In the genomic region with DNA sequence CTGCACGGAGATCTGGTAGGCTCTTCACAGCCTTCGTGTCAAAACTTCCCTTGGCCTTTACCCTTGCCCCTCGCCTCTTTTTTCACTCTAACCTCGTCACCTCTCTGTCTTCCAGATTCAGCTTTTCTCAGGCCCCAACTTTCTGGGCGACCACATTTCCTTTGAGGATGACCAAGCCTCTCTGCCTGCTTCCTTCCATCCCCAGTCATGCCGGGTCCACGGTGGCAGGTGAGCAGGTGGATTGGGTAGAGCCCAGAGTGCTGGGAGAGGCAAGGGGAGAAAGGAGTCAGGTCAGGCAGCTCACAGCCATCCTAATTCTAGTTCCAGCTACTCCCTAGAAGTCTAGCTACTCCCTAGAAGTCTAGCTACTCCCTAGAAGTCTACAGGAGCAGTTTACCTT, we compare ENCODE assay signal across 10 mouse cellular contexts. TPM values are rescaled to one million over a fixed set of nuclear protein-coding genes. Genes with fewer than 3 reads are reported as not detected.
DNase-seq lines count a peak whose midpoint lies in the region; ATAC-seq and TF ChIP-seq lines count a peak whose summit lies in the region.
"Had no signal": no experiment of that assay in that cellular context is flagged by ENCODE, and none has a peak within 500 bp of the region (broad histone marks: within the 10 kb centered on the region; RNA-seq: fewer than 3 reads in every experiment).

No protein-coding gene starts in this region.

- peak overlapping the region; percentile 84 for H3K4me2 ChIP-seq in limb, embryonic 13.5 days (replicated peaks)
- H3K4me2 ChIP-seq in stomach, embryonic 15.5 days: peak overlapping the region; percentile 68

- DNase-seq in gastrocnemius, adult 2 months: peak; percentile 4
- no peak for DNase-seq in gastrocnemius, postnatal 36 days
- no peak for DNase-seq in spleen, adult 2 months (ENCODE audit: low read depth in 1 of 2, low spot score in 2 of 2)
- DNase-seq in spleen, adult 18-20 months: no peak
- DNase-seq in embryo, embryonic 11 days: no peak
- DNase-seq in adrenal gland, postnatal 14 days: no peak

- intact Hi-C loops in gastrocnemius, adult 2 months (cut with DNase I): no loop called here
- intact Hi-C loops in gastrocnemius, postnatal 36 days (cut with DNase I): no loop called here

- peak overlapping the region; percentile 67 for H3K4me3 ChIP-seq in gastrocnemius, adult 2 months
- H3K4me3 ChIP-seq in spleen, adult 2 months (ENCODE audit: extremely low read depth, insufficient read depth, insufficient read length): peak overlapping the region; percentile 53
- H3K4me3 ChIP-seq in limb, embryonic 13.5 days: peak overlapping the region; percentile 49
- peak overlapping the region; percentile 36 for H3K4me3 ChIP-seq in stomach, embryonic 15.5 days (replicated peaks)

- H3K27me3 ChIP-seq in spleen, adult 2 months (ENCODE audit: control insufficient read depth, insufficient read depth, low read length): no peaks in the 10 kb centered on the region
- peaks cover 34% of the 10 kb centered on the region for H3K27me3 ChIP-seq in limb, embryonic 13.5 days
- H3K27me3 ChIP-seq in stomach, embryonic 15.5 days (replicated peaks): no peaks in the 10 kb centered on the region

- no peak for TF ChIP-seq CTCF in gastrocnemius, adult 2 months (IDR thresholded peaks at IDR 0.05)
- no peak for TF ChIP-seq CTCF in spleen, adult 2 months (IDR thresholded peaks at IDR 0.05; ENCODE audit: extremely low read depth, insufficient read depth, insufficient read length, insufficient replicate concordance)

- TF ChIP-seq POLR2A in spleen, adult 2 months (IDR thresholded peaks at IDR 0.05; ENCODE audit: low read depth, low read length): no peak

- 8% methylated on average over 7 of the region's 7 CpGs for WGBS in spleen, adult 2 months
- WGBS in limb, embryonic 13.5 days: 5% methylated on average over 7 of the region's 7 CpGs
- WGBS in stomach, embryonic 15.5 days: 9% methylated on average over 7 of the region's 7 CpGs

- H3K27ac ChIP-seq in gastrocnemius, adult 2 months: no peak overlapping the region
- no peak overlapping the region for H3K27ac ChIP-seq in spleen, adult 2 months (ENCODE audit: insufficient read depth, low read length)
- no peak overlapping the region for H3K27ac ChIP-seq in limb, embryonic 13.5 days
- no peak overlapping the region for H3K27ac ChIP-seq in stomach, embryonic 15.5 days
- H3K27ac ChIP-seq: macrophage had no signal

- H3K36me3 ChIP-seq in spleen, adult 2 months (ENCODE audit: control insufficient read depth, insufficient read depth, low read length): no peaks in the 10 kb centered on the region
- H3K36me3 ChIP-seq in limb, embryonic 13.5 days: no peaks in the 10 kb centered on the region
- no peaks in the 10 kb centered on the region for H3K36me3 ChIP-seq in stomach, embryonic 15.5 days

- no peak for ATAC-seq in limb, embryonic 13.5 days (ENCODE audit: low FRiP score, low read depth)
- no peak for ATAC-seq in stomach, embryonic 15.5 days (ENCODE audit: insufficient read depth, low FRiP score, low read depth)

- H3K9me3 ChIP-seq in limb, embryonic 13.5 days: 0 out of 2 replicates have a peak, but pooled peaks cover 3% of the 10 kb centered on the region
- no peaks in the 10 kb centered on the region for H3K9me3 ChIP-seq in stomach, embryonic 15.5 days

- H3K9ac ChIP-seq in limb, embryonic 13.5 days: no peak overlapping the region
- H3K9ac ChIP-seq in stomach, embryonic 15.5 days: no peak overlapping the region

- H3K4me1 ChIP-seq in spleen, adult 2 months (ENCODE audit: control insufficient read depth, insufficient read depth, insufficient read length): peaks cover 7% of the 10 kb centered on the region; the same call in 1 of the 2 replicates
- H3K4me1 ChIP-seq in limb, embryonic 13.5 days: peaks cover 16% of the 10 kb centered on the region; the same call in 1 of the 2 replicates
- H3K4me1 ChIP-seq in stomach, embryonic 15.5 days: peaks cover 9% of the 10 kb centered on the region

RNA-seq across cellular contexts. Expression of gene Cd52, which starts 12.4 kb away (rescaled TPM):
- total RNA-seq in gastrocnemius, adult 2 months (2021): under 1 TPM in 1 of 2 experiments, not detected in 1; 0.71 TPM
- total RNA-seq in gastrocnemius, postnatal 36 days (2021): 1 to 10 TPM; 1.1 to 1.9 TPM
- 400 and 461 TPM in 2 replicates for polyA plus RNA-seq in spleen, adult 2 months (2012; rRNA removed)
- polyA plus RNA-seq in limb, embryonic 13.5 days (2015; fragmentation: Nextera tagmentation; extraction: Ambion mirVana): 10.6 and 11.4 TPM in 2 replicates
- 34.8 and 39.7 TPM in 2 replicates for polyA plus RNA-seq in stomach, embryonic 15.5 days (2015; fragmentation: Nextera tagmentation; extraction: Ambion mirVana)
- 9.3 and 78.8 TPM in 2 replicates for total RNA-seq in adrenal gland, postnatal 14 days (2021)

RNA-seq across cellular contexts. Expression of gene Ubxn11, which starts 19.9 kb away (rescaled TPM):
- 1 to 10 TPM in 1 of 2 experiments, under 1 TPM in 1; 0.71 to 1.9 TPM for total RNA-seq in gastrocnemius, adult 2 months (2021)
- total RNA-seq in gastrocnemius, postnatal 36 days (2021): 1 to 10 TPM; 1.4 to 2.1 TPM
- polyA plus RNA-seq in spleen, adult 2 months (2012; rRNA removed): 33.7 and 43.0 TPM in 2 replicates
- polyA plus RNA-seq in limb, embryonic 13.5 days (2015; fragmentation: Nextera tagmentation; extraction: Ambion mirVana): 13.6 and 14.3 TPM in 2 replicates
- polyA plus RNA-seq in stomach, embryonic 15.5 days (2015; fragmentation: Nextera tagmentation; extraction: Ambion mirVana): 4.3 and 5.7 TPM in 2 replicates
- total RNA-seq in adrenal gland, postnatal 14 days (2021): 6.2 and 8.4 TPM in 2 replicates

RNA-seq across cellular contexts. Expression of gene Crybg2, which starts 21.8 kb away (rescaled TPM):
- not detected for total RNA-seq in gastrocnemius, adult 2 months (2021)
- total RNA-seq in gastrocnemius, postnatal 36 days (2021): not detected
- 4.3 and 5.3 TPM in 2 replicates for polyA plus RNA-seq in spleen, adult 2 months (2012; rRNA removed)
- polyA plus RNA-seq in limb, embryonic 13.5 days (2015; fragmentation: Nextera tagmentation; extraction: Ambion mirVana): 4.9 and 5.4 TPM in 2 replicates
- polyA plus RNA-seq in stomach, embryonic 15.5 days (2015; fragmentation: Nextera tagmentation; extraction: Ambion mirVana): 11.1 and 11.9 TPM in 2 replicates
- not detected in 2 replicates for total RNA-seq in adrenal gland, postnatal 14 days (2021)
- polyA plus RNA-seq: macrophage had no signal

RNA-seq across cellular contexts. Expression of gene Zfp683, which starts 28.8 kb away (rescaled TPM):
- not detected for total RNA-seq in gastrocnemius, adult 2 months (2021)
- total RNA-seq in gastrocnemius, postnatal 36 days (2021): not detected
- polyA plus RNA-seq in spleen, adult 2 months (2012; rRNA removed): 3.6 and 3.8 TPM in 2 replicates
- not detected in 2 replicates for polyA plus RNA-seq in limb, embryonic 13.5 days (2015; fragmentation: Nextera tagmentation; extraction: Ambion mirVana)
- not detected in 2 replicates for polyA plus RNA-seq in stomach, embryonic 15.5 days (2015; fragmentation: Nextera tagmentation; extraction: Ambion mirVana)
- total RNA-seq in adrenal gland, postnatal 14 days (2021): 0.26 TPM in 1 of 2 replicates, not detected in the other
- total RNA-seq: adrenal gland, postnatal 25 days had no signal
- polyA plus RNA-seq: macrophage had no signal

RNA-seq across cellular contexts. Expression of gene Sh3bgrl3, which starts 46.1 kb away (rescaled TPM):
- 10 to 100 TPM; 12.2 to 27.1 TPM for total RNA-seq in gastrocnemius, adult 2 months (2021)
- total RNA-seq in gastrocnemius, postnatal 36 days (2021): 10 to 100 TPM; 17.1 to 19.7 TPM
- polyA plus RNA-seq in spleen, adult 2 months (2012; rRNA removed): 1,465 and 2,211 TPM in 2 replicates
- 420 and 444 TPM in 2 replicates for polyA plus RNA-seq in limb, embryonic 13.5 days (2015; fragmentation: Nextera tagmentation; extraction: Ambion mirVana)
- 363 and 395 TPM in 2 replicates for polyA plus RNA-seq in stomach, embryonic 15.5 days (2015; fragmentation: Nextera tagmentation; extraction: Ambion mirVana)
- 79.0 and 117 TPM in 2 replicates for total RNA-seq in adrenal gland, postnatal 14 days (2021)
